Mouse (Mus musculus): ENCODE data around the gene Axin2.

DNA sequence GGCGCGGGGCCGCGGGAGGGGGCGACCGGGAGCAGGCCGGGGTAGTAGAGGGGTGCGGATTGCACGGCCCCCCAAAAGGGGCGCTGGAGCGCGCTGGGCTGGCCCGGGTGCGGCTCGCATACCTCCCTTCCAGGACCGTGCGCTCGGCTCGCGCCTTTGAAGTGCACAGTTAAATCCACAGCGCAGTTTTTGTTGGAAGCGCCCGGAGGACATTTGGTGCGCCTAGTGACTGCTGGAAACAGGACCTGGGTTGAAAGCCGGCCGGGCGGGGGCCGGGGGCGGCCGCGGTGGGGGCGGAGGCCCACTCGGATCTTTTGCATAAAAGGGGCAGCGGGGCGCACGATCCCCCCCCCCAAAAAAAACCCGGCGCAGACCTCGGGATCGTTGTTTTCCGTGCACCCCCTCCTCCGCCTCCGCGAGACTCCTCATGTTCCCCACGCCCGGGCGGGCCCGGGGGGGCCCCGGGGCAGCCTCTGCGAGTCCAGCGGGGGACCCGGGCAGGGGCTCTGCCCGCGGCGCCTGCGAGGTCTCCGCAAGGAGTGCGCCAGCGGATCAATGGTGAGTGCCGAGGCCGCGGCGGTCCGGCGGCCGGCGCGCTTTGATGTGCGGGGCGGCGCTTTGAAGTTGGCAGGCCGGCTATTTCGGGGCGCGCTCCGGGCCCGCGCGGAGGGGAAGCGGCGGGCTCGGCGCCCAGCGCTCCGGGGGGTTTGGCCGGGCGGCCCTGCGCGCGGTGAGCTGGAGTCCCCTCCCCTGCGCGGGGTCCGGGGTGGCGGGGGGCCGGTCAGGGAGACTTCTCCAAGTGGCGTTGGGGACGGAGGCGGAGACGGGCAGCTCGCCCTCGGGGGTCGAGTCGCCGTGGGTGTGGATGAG, 722 bp downstream of the Axin2 start:
- no peak for TF ChIP-seq GATA1 (IDR thresholded peaks at IDR 0.05; ENCODE audit: borderline replicate concordance, low read length)
- TF ChIP-seq FLI1 (IDR thresholded peaks at IDR 0.05; ENCODE audit: low read length), result no peak

Data from megakaryocyte, embryonic 14.5 days (primary cell).